Mouse (Mus musculus) lung, embryonic 14.5 days (tissue): ENCODE data around the gene Card11. TPM values are rescaled to one million over a fixed set of nuclear protein-coding genes. Genes with fewer than 3 reads are reported as not detected.

Experiments used
- ATAC-seq: fragments of 200-750 bp; cut with Nextera tagmentation; 2 replicates; pipeline ENCODE4 v1.8.0; 2017; ENCODE audit warnings: mild to moderate bottlenecking, moderate TSS enrichment, moderate library complexity; ENCODE audit not compliant: insufficient read depth
- DNase-seq: peaks from one replicate; pipeline ENCODE4 v3.0.0-alpha.2; 2015
- H3K27ac ChIP-seq: fragments of 300-500 bp; sonication (generic); 2 replicates; pipeline ENCODE4 v1.5.1; 2014; ENCODE audit warnings: low read depth, mild to moderate bottlenecking, moderate library complexity
- H3K27me3 ChIP-seq: fragments of 300-500 bp; sonication (generic); 2 replicates; pipeline ENCODE4 v1.6.1; 2014; ENCODE audit warnings: low read length, control low read depth; ENCODE audit not compliant: insufficient read depth
- H3K36me3 ChIP-seq: fragments of 300-500 bp; sonication (generic); 2 replicates; pipeline ENCODE4 v1.6.1; 2014; ENCODE audit warnings: control low read depth; ENCODE audit not compliant: insufficient read depth
- H3K4me1 ChIP-seq: fragments of 300-500 bp; sonication (generic); 2 replicates; pipeline ENCODE4 v1.6.1; 2014; ENCODE audit warnings: antibody characterized with exemption, control low read depth; ENCODE audit not compliant: insufficient read depth
- H3K4me2 ChIP-seq: fragments of 300-500 bp; sonication (generic); 2 replicates; pipeline ENCODE4 v1.6.1; 2014; ENCODE audit warnings: mild to moderate bottlenecking
- H3K4me3 ChIP-seq: fragments of 300-500 bp; sonication (generic); 2 replicates; pipeline ENCODE4 v1.5.1; 2014; ENCODE audit warnings: low read depth, low read length
- H3K9ac ChIP-seq: fragments of 300-500 bp; sonication (generic); 2 replicates; pipeline ENCODE4 v1.6.1; 2014
- H3K9me3 ChIP-seq: fragments of 300-500 bp; sonication (generic); 2 replicates; pipeline ENCODE4 v1.6.1; 2016; ENCODE audit warnings: low read depth, low read length, control low read depth
- CTCF ChIP-seq: IDR thresholded peaks from 2 replicates; pipeline ENCODE4 v1.5.1; 2016; ENCODE audit warnings: antibody characterized with exemption, low read depth
- WGBS: fragments of 180-500 bp; shearing (Covaris S2); extraction: QIAGEN DNeasy Blood & Tissue Kit; methylation state at CpG from one replicate; pipeline ENCODE4 v1.1.7; 2014; 5-methylcytosine and 5-hydroxymethylcytosine counted together
- polyA plus RNA-seq: library from polyadenylated mRNA; unstranded; fragments of >200 nt; fragmentation: Nextera tagmentation; extraction: Ambion mirVana; gene quantifications from 2 replicates; pipeline ENCODE4 v1.2.1, GENCODE M21; 2014

Card11 gene
- polyA plus RNA-seq, 1 experiment from 2014 or later: 0.25 TPM

- Histone ChIP-seq H3K27ac (no peak overlapping the region), H3K9ac (no peak overlapping the region), H3K4me2 (no peak overlapping the region), H3K36me3 (no peaks in the 10 kb centered on the region), H3K4me3 (no peak overlapping the region), H3K9me3 (no peaks in the 10 kb centered on the region), H3K27me3 (no peaks in the 10 kb centered on the region), H3K4me1 (no peaks in the 10 kb centered on the region)
- WGBS: 56% methylated on average over 11 of the region's 11 CpGs
- DNase-seq (no peak), ATAC-seq (no peak)
- no peak for TF ChIP-seq CTCF
Measured at GRCm38 (mm10) chr5:140992093-140993070, 8.0 kb downstream of the Card11 start.

- no peak overlapping the region for H3K4me3 ChIP-seq
- H3K4me2 ChIP-seq: no peak overlapping the region
- no peak overlapping the region for H3K27ac ChIP-seq
- no peaks in the 10 kb centered on the region for H3K4me1 ChIP-seq
- H3K9ac ChIP-seq: no peak overlapping the region
- no peaks in the 10 kb centered on the region for H3K27me3 ChIP-seq
- DNase-seq (no peak), ATAC-seq (no peak)
- no peaks in the 10 kb centered on the region for H3K9me3 ChIP-seq
- 88% methylated on average over 9 of the region's 9 CpGs for WGBS
- H3K36me3 ChIP-seq: no peaks in the 10 kb centered on the region
- TF ChIP-seq CTCF: no peak
Measured at GRCm38 (mm10) chr5:140985311-140986050, 14.9 kb downstream of the Card11 start.

GRCm38 (mm10) chr5:140981370-140981805, 19.0 kb downstream of the Card11 start:
- ATAC-seq (no peak), DNase-seq (no peak)
- no peak overlapping the region for H3K27ac ChIP-seq
- H3K9ac ChIP-seq: no peak overlapping the region
- H3K27me3 ChIP-seq: no peaks in the 10 kb centered on the region
- H3K36me3 ChIP-seq: no peaks in the 10 kb centered on the region
- 21% methylated on average over 6 of the region's 6 CpGs for WGBS
- H3K4me1 ChIP-seq: no peaks in the 10 kb centered on the region
- H3K4me2 ChIP-seq: no peak overlapping the region
- H3K4me3 ChIP-seq: no peak overlapping the region
- TF ChIP-seq CTCF: no peak
- no peaks in the 10 kb centered on the region for H3K9me3 ChIP-seq

GRCm38 (mm10) chr5:140980783-140981182, 19.6 kb downstream of the Card11 start:
- Histone ChIP-seq H3K9ac (no peak overlapping the region), H3K4me1 (no peaks in the 10 kb centered on the region), H3K4me2 (no peak overlapping the region), H3K4me3 (no peak overlapping the region), H3K27me3 (no peaks in the 10 kb centered on the region), H3K27ac (no peak overlapping the region), H3K9me3 (no peaks in the 10 kb centered on the region), H3K36me3 (no peaks in the 10 kb centered on the region)
- WGBS: 63% methylated on average over 5 of the region's 5 CpGs
- no peak for ATAC-seq
- TF ChIP-seq CTCF: no peak
- no peak for DNase-seq

GRCm38 (mm10) chr5:140980051-140980450, 20.3 kb downstream of the Card11 start:
- H3K4me2 ChIP-seq: no peak overlapping the region
- H3K27me3 ChIP-seq: no peaks in the 10 kb centered on the region
- H3K36me3 ChIP-seq: no peaks in the 10 kb centered on the region
- WGBS: 75% methylated on average over 2 of the region's 2 CpGs
- ATAC-seq (no peak), DNase-seq (no peak)
- no peak overlapping the region for H3K27ac ChIP-seq
- no peaks in the 10 kb centered on the region for H3K9me3 ChIP-seq
- no peak for TF ChIP-seq CTCF
- no peaks in the 10 kb centered on the region for H3K4me1 ChIP-seq
- no peak overlapping the region for H3K9ac ChIP-seq
- no peak overlapping the region for H3K4me3 ChIP-seq

GRCm38 (mm10) chr5:140962945-140963344, 37.4 kb downstream of the Card11 start:
- Histone ChIP-seq H3K9me3 (no peaks in the 10 kb centered on the region), H3K36me3 (no peaks in the 10 kb centered on the region), H3K27me3 (no peaks in the 10 kb centered on the region), H3K9ac (no peak overlapping the region), H3K4me2 (no peak overlapping the region), H3K4me1 (no peaks in the 10 kb centered on the region), H3K4me3 (no peak overlapping the region), H3K27ac (no peak overlapping the region)
- peak; percentile 69 for TF ChIP-seq CTCF
- 31% methylated on average over 9 of the region's 9 CpGs for WGBS
- ATAC-seq (no peak), DNase-seq (peak; percentile 66)

- WGBS: 76% methylated on average over 6 of the region's 6 CpGs
- H3K27me3 ChIP-seq: no peaks in the 10 kb centered on the region
- H3K4me1 ChIP-seq: no peaks in the 10 kb centered on the region
- DNase-seq: no peak
- TF ChIP-seq CTCF: no peak
- no peak overlapping the region for H3K27ac ChIP-seq
- no peak overlapping the region for H3K9ac ChIP-seq
- no peaks in the 10 kb centered on the region for H3K36me3 ChIP-seq
- no peak for ATAC-seq
- H3K4me2 ChIP-seq: no peak overlapping the region
- no peak overlapping the region for H3K4me3 ChIP-seq
- no peaks in the 10 kb centered on the region for H3K9me3 ChIP-seq
Measured at GRCm38 (mm10) chr5:140960732-140961131, 39.6 kb downstream of the Card11 start.
